Mouse (Mus musculus) spleen, adult 2 months (tissue): ENCODE results near the gene Serinc3.

ENCODE experiments used
- CTCF ChIP-seq: fragments of 200-500 bp; IDR thresholded peaks from 2 replicates; pipeline ENCODE4 v1.5.1; 2011; ENCODE audit warnings: mild to moderate bottlenecking, inconsistent platforms; ENCODE audit not compliant: insufficient read depth, insufficient read length, insufficient replicate concordance; ENCODE audit errors: extremely low read depth
- POLR2A ChIP-seq: fragments of 200-500 bp; IDR thresholded peaks from 2 replicates; pipeline ENCODE4 v1.6.1; 2011; ENCODE audit warnings: low read depth, low read length, inconsistent platforms

DNA sequence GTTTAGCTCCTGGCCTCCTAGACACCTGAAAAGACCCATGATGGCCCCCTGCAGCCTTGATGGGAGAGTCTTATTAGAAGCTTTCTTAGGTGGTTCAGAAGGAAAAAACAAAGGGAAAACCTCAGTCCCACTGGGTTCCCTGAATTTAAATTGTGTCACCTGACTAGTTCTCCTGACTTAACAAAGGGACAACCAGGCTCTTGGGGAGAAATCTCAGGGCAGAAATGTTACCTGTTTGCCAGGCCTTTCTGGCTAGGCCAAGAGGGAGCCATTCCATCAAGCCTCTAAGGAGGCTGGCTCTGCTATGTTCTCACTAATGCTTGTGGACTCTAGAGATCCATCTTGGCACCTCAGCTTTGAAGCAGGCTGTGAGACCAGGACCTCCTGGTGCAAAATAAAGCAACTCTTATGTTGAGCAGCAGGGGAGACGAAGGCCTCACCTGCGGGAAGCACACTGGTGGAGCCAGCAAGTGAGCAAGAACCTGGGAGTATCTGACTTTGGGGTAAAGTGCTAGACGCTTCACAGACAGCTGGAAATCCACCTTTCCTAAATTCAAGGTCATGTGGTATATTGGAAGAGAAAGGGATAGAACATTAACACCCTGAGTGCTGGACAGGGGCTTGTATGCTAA lies 27.6 kb downstream of the Serinc3 start:
- TF ChIP-seq CTCF (no peak), POLR2A (0 out of 2 replicates have a peak, but pooled peaks have one; percentile 4)
